Mouse (Mus musculus): ENCODE results near the gene Fahd2a. TPM values are rescaled to one million over a fixed set of nuclear protein-coding genes. Genes with fewer than 3 reads are reported as not detected.

Fahd2a gene
- 10 to 100 TPM; 22.0 to 22.8 TPM for total RNA-seq (2021)
- long read RNA-seq, experiment 1, transcript Fahd2a-201 (8 exons, 1,211 nt) = major isoform, 20 of 22 reads
- long read RNA-seq, experiment 1, partial matches to known transcripts = 0 of 22 reads
- long read RNA-seq, experiment 1, other reads (novel, unspliced or antisense) = 2 of 22 reads
- long read RNA-seq, experiment 2, transcript Fahd2a-201 (8 exons, 1,211 nt) = major isoform, 12 of 16 reads
- long read RNA-seq, experiment 2, partial matches to known transcripts = 2 of 16 reads
- long read RNA-seq, experiment 2, other reads (novel, unspliced or antisense) = 2 of 16 reads

- DNase-seq (ENCODE audit: low spot score) = peak; percentile 88
These were observed at the start of gene Fahd2a for GRCm38 (mm10) chr2:127444055-127444789. Gene Fahd2a (minus strand): TSS chr2:127444565.

GRCm38 (mm10) chr2:127484476-127485170 is 40.3 kb upstream of the Fahd2a start:
- DNase-seq (ENCODE audit: low spot score) = peak; percentile 54

GRCm38 (mm10) chr2:127483001-127483400 is 38.6 kb upstream of the Fahd2a start:
- DNase-seq (ENCODE audit: low spot score) = no peak

DNA sequence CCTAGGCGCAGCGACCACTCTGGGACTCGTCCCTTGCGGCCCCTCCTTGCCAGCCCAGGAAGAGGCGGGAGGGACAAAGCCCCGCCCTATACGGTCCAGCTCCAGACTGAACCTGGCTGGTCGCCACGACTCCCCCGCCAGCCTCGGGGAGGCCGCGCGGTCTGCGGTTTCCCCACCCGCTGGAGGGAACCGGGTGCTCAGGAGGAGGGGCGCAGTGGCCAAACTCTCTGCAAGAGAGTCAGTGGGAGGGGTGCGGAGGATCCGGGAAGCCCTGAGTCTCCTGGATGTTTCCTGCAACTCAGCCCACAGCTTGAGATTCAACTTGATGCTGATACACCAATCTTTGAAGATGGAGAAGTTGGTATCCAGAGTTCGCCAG is 38.2 kb upstream of the Fahd2a start:
- DNase-seq (ENCODE audit: low spot score) = peak; percentile 78

GRCm38 (mm10) chr2:127481841-127482532 is 37.6 kb upstream of the Fahd2a start:
- no peak for DNase-seq (ENCODE audit: low spot score)

DNA sequence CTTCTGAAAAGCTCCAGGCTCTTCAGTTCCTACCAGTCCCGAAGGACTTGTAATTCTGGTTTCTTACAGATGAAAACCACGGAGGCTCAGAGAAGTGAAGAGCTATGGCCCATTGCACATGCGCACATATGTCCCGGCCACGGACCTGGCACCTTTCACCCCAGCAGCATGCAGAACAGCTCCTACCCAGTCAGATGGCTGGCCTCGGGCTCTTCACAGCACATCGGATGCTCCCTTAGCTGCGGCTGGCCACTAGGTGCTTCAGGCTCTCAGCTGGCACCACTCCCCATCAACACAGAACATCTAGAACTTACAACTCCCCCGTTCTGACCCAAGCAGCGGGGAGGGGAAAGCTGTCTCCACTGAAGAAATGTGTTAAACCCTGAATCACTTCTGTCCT is 35.4 kb upstream of the Fahd2a start:
- DNase-seq (ENCODE audit: low spot score) = no peak

DNA sequence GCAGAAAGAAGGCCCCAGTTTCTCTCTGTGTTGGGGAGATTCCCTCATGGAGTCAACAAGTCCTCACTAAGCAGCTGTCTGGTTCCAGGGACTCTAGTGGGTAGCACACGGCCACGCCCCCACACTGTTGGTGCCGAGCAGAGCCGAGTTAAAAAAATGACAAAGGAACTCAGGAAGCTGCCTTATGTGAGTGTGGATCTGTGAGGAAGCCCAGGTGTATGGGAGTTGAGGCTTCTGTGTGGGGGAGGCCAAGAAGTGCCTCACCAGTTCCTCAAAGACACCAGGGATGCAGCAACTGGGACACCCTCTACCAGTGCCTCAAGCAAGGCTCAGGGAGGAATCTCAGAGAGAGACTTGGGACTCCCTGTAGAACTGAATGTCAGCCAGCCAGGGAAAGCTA is 34.8 kb upstream of the Fahd2a start:
- no peak for DNase-seq (ENCODE audit: low spot score)

GRCm38 (mm10) chr2:127472279-127472678 is 27.9 kb upstream of the Fahd2a start:
- no peak for DNase-seq (ENCODE audit: low spot score)

- no peak for DNase-seq (ENCODE audit: low spot score)
These were observed 26.9 kb upstream of the Fahd2a start for GRCm38 (mm10) chr2:127471281-127471680.

GRCm38 (mm10) chr2:127470661-127471060 is 26.3 kb upstream of the Fahd2a start:
- no peak for DNase-seq (ENCODE audit: low spot score)

GRCm38 (mm10) chr2:127470183-127470582 is 25.8 kb upstream of the Fahd2a start:
- DNase-seq (ENCODE audit: low spot score) = no peak

DNA sequence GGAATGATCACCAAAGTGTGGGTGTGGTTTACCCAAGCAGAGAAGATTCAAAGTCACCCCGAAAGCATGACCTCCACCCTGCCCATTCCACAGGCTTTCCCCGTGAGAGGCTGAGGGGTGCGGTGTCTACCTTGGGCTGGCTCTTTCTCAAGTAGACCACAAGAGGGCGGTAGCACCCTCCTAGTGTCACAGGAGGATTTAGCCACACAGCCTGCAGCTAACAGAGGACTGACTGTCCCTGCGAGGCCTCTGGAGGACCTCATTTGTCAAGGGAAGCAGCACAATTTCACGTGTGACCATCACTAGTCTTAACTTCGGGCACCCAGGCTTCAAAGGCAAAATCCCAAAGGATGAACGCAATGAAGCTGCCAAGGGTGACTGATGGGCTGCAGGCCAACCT is 17.9 kb upstream of the Fahd2a start:
- DNase-seq (ENCODE audit: low spot score) = peak; percentile 76

DNA sequence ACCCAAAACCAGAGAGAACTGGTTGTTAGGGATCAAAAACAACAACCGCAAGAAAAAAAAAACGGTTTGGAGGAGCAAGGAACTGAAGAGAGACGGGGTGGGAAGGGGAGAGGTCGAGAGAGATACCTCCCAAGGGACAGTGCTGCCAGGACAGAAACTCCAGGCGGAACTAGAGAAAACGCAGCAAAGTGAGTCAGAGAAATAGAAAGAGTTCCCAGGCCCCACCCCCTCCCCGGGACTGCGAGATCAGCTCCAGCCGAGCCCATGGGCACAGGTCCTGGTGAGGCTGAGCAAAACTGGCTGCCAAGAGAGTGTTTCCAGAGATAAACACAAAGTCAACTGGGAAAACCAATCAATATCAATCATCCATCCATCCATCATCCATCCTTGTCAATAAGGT is 17.0 kb upstream of the Fahd2a start:
- DNase-seq (ENCODE audit: low spot score) = no peak

DNA sequence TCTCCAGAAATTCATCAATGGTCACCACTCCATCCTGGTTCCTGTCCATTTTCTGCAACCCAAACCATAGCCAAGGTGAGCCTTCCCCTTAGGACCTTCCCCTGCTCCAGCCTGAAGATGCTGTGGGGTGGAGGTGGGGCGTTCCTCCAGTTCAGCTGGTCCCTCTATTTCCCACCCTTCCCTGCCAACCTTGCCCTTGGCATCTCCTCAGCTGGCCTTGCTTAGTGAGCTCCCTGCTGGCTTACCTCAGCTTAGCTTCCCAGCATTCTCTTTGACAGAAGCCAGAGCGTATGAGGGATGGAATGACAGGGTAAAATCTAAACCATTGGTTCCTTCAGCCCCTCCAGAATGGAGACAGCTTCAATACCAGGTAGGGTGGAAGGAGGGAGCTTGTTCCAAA is 15.0 kb upstream of the Fahd2a start:
- no peak for DNase-seq (ENCODE audit: low spot score)

DNA sequence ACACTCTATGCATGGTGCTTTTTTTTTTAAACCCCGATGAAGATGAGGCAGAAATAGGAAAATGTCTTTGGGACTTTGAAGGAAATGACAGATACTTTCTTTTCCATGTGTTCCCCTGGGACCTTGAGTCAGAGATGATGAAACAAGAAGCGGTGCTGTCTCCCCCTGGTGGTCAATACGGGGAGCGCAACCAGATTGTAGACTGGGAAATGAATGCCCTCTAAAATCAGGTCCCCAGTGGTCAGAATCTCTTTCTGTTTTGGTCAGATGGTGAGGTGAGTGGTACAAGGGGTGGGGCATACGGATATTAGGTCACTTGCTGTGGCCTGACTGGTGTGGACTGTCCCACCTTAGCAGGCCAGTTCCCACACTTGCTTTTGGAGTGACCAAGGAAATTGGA is 9.4 kb upstream of the Fahd2a start:
- peak; percentile 76 for DNase-seq (ENCODE audit: low spot score)

- no peak for DNase-seq (ENCODE audit: low spot score)
These were observed 8.8 kb upstream of the Fahd2a start for GRCm38 (mm10) chr2:127453141-127453540.

- DNase-seq (ENCODE audit: low spot score) = no peak
These were observed 7.4 kb upstream of the Fahd2a start for GRCm38 (mm10) chr2:127451748-127452147.

DNA sequence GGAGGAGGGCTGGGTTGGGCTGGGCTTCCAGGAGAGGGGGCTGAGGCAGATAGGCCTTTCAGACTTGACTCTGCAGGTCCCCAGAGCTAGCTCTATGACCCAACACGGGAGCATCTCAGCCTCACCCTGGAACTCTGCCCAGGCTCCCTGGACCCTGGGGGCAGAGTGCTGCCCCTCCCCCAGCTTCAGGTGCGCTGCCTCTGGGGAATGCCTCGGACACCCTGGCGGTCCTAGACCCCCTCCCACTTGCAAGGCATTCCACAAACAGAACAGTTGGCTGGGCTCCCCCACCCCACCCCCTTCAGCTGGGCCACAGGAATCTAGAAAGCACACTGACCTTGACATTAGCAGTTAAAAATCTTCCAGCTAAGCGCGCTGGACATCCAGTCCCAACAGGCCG is 5.3 kb upstream of the Fahd2a start:
- no peak for DNase-seq (ENCODE audit: low spot score)

GRCm38 (mm10) chr2:127446847-127447246 is 2.5 kb upstream of the Fahd2a start:
- DNase-seq (ENCODE audit: low spot score) = no peak

GRCm38 (mm10) chr2:127437697-127438096 is 6.7 kb downstream of the Fahd2a start:
- DNase-seq (ENCODE audit: low spot score) = no peak

- no peak for DNase-seq (ENCODE audit: low spot score)
These were observed 8.8 kb downstream of the Fahd2a start for GRCm38 (mm10) chr2:127435554-127435953.

DNA sequence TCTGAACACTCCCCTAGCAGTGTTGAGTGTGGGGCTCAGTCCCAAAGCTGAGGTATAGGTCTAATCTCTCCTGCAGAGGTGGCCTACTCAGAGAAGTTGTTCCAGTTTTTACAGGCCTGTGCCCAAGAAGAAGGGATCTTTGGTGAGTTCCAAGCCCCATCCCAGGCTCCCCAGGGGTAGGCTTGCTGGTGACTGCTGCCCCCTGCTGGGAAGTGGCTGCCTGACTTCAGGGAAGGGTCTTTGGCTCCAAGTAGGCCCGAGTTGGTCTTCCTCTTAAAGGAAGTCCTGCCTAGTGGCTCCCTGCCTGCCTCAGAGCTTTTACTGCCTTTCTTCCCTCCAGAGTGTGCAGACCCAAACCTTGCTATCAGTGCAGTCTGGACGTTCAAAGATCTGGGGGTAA is 9.2 kb downstream of the Fahd2a start:
- no peak for DNase-seq (ENCODE audit: low spot score)
